Mouse (Mus musculus) ES-Bruce4 (cell line): ENCODE measurements around the gene Cdh13.

Source experiments
- CTCF ChIP-seq: IDR thresholded peaks from one replicate; pipeline ENCODE4 v1.8.1; 2011; ENCODE audit warnings: low read depth, low read length
- POLR2A ChIP-seq: IDR thresholded peaks from one replicate; pipeline ENCODE4 v1.8.1; 2011; ENCODE audit warnings: low read length; ENCODE audit not compliant: insufficient read depth

DNA sequence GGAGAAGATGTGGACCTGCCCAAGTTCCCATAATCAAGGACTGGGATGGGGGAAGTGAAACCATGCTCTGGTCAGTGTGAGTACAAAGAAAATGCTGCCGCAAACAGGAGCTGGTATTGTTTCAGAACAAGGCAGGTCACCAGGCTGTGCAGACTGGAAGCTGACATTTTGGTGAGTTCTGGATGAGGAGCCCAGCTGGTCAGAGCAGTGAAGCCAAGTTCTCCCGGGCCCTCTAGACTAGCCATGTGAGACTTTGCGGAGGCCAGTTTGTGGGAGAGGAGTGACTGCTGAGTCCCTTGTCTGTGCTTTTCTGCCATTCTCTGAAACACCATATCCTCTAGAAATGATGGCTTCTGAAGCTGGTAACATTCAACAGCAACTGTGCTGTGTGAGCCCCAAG is 829.3 kb downstream of the Cdh13 start:
- TF ChIP-seq CTCF (no peak), POLR2A (no peak)
